Mouse (Mus musculus) hindbrain, postnatal 0 days (tissue): ENCODE measurements around the gene Nprl3. TPM values are rescaled to one million over a fixed set of nuclear protein-coding genes. Genes with fewer than 3 reads are reported as not detected.
A peak's percentile ranks its signal among the peaks of the same experiment; 100 is the strongest.

Source experiments
- ATAC-seq: fragments of 200-750 bp; cut with Nextera tagmentation; 2 replicates; pipeline ENCODE4 v1.8.0; 2017; ENCODE audit warnings: mild to moderate bottlenecking, moderate TSS enrichment, moderate library complexity
- DNase-seq: peaks from one replicate; pipeline ENCODE4 v3.0.0-alpha.2; 2015; ENCODE audit warnings: low spot score
- H3K27ac ChIP-seq: fragments of 300-500 bp; sonication (generic); 2 replicates; pipeline ENCODE4 v1.5.1; 2014; ENCODE audit warnings: mild to moderate bottlenecking
- H3K27me3 ChIP-seq: fragments of 300-500 bp; sonication (generic); 2 replicates; pipeline ENCODE4 v1.6.1; 2014; ENCODE audit warnings: low read length, mixed read lengths; ENCODE audit not compliant: insufficient read depth
- H3K36me3 ChIP-seq: fragments of 300-500 bp; sonication (generic); 2 replicates; pipeline ENCODE4 v1.6.1; 2014; ENCODE audit warnings: low read length, mixed read lengths; ENCODE audit not compliant: insufficient read depth
- H3K4me1 ChIP-seq: fragments of 300-500 bp; sonication (generic); 2 replicates; pipeline ENCODE4 v1.6.1; 2014; ENCODE audit warnings: antibody characterized with exemption, low read length, mixed read lengths; ENCODE audit not compliant: insufficient read depth
- H3K4me2 ChIP-seq: fragments of 300-500 bp; sonication (generic); 2 replicates; pipeline ENCODE4 v1.6.1; 2014; ENCODE audit warnings: low read depth, mild to moderate bottlenecking, low read length, moderate library complexity, mixed read lengths
- H3K4me3 ChIP-seq: fragments of 300-500 bp; sonication (generic); 2 replicates; pipeline ENCODE4 v1.5.1; 2014; ENCODE audit warnings: low read length
- H3K9ac ChIP-seq: fragments of 300-500 bp; sonication (generic); replicated peaks from 2 replicates; pipeline ENCODE4 v1.6.1; 2014; ENCODE audit warnings: mild to moderate bottlenecking, low read length, moderate library complexity, mixed read lengths
- H3K9me3 ChIP-seq: fragments of 300-500 bp; sonication (generic); 2 replicates; pipeline ENCODE4 v1.6.1; 2016; ENCODE audit warnings: low read length, mixed read lengths
- CTCF ChIP-seq: IDR thresholded peaks from 2 replicates; pipeline ENCODE4 v1.5.1; 2016; ENCODE audit warnings: antibody characterized with exemption, control low read depth, low read depth
- WGBS: fragments of 180-500 bp; shearing (Covaris S2); extraction: QIAGEN DNeasy Blood & Tissue Kit; methylation state at CpG from one replicate; pipeline ENCODE4 v1.1.7; 2014; 5-methylcytosine and 5-hydroxymethylcytosine counted together
- polyA plus RNA-seq: library from polyadenylated mRNA; unstranded; fragments of >200 nt; fragmentation: Nextera tagmentation; extraction: Ambion mirVana; gene quantifications from 2 replicates; pipeline ENCODE4 v1.2.1, GENCODE M21; 2015
- total RNA-seq: library from RNA; depleted of rRNA; stranded (reverse); fragments of >200 nt; gene quantifications from 2 replicates; pipeline ENCODE4 v1.2.3, GENCODE M21; 2014

The Nprl3 gene
- total and polyA plus RNA-seq, 2 experiments from 2014 or later, result 39.2 to 53.0 TPM

GRCm38 (mm10) chr11:32256146-32256545 lies 11.4 kb downstream of the Nprl3 start:
- H3K4me3 ChIP-seq, result no peak overlapping the region
- H3K4me1 ChIP-seq, result no peaks in the 10 kb centered on the region
- H3K27me3 ChIP-seq, result no peaks in the 10 kb centered on the region
- 93% methylated on average over 1 of the region's 1 CpGs for WGBS
- H3K9me3 ChIP-seq, result no peaks in the 10 kb centered on the region
- H3K4me2 ChIP-seq, result no peak overlapping the region
- TF ChIP-seq CTCF, result no peak
- peaks cover 10% of the 10 kb centered on the region; the same call in 1 of the 2 replicates for H3K36me3 ChIP-seq
- no peak overlapping the region for H3K27ac ChIP-seq
- DNase-seq (no peak), ATAC-seq (no peak)
- no peak overlapping the region for H3K9ac ChIP-seq

GRCm38 (mm10) chr11:32253121-32253520 lies 14.4 kb downstream of the Nprl3 start:
- 90% methylated on average over 1 of the region's 1 CpGs for whole genome bisulfite sequencing
- no peak overlapping the region for H3K4me2 ChIP-seq
- no peaks in the 10 kb centered on the region for H3K9me3 ChIP-seq
- ATAC-seq, result no peak
- no peak for TF ChIP-seq CTCF
- H3K27ac ChIP-seq, result no peak overlapping the region
- no peak overlapping the region for H3K4me3 ChIP-seq
- peaks cover 25% of the 10 kb centered on the region for H3K36me3 ChIP-seq
- DNase-seq, result no peak
- no peaks in the 10 kb centered on the region for H3K4me1 ChIP-seq
- H3K9ac ChIP-seq, result no peak overlapping the region
- no peaks in the 10 kb centered on the region for H3K27me3 ChIP-seq

- TF ChIP-seq CTCF, result no peak
- H3K4me3 ChIP-seq, result no peak overlapping the region
- no peaks in the 10 kb centered on the region for H3K27me3 ChIP-seq
- DNase-seq (no peak), ATAC-seq (no peak)
- no peaks in the 10 kb centered on the region for H3K4me1 ChIP-seq
- peaks cover 42% of the 10 kb centered on the region for H3K36me3 ChIP-seq
- no peaks in the 10 kb centered on the region for H3K9me3 ChIP-seq
- H3K4me2 ChIP-seq, result no peak overlapping the region
- no peak overlapping the region for H3K27ac ChIP-seq
- WGBS, result 90% methylated on average over 8 of the region's 8 CpGs
- no peak overlapping the region for H3K9ac ChIP-seq
Observed at GRCm38 (mm10) chr11:32250880-32251763, 16.4 kb downstream of the Nprl3 start.

GRCm38 (mm10) chr11:32248350-32248749 lies 19.2 kb downstream of the Nprl3 start:
- Histone ChIP-seq H3K4me1 (no peaks in the 10 kb centered on the region), H3K9me3 (no peaks in the 10 kb centered on the region), H3K36me3 (peaks cover 42% of the 10 kb centered on the region), H3K27me3 (no peaks in the 10 kb centered on the region), H3K27ac (no peak overlapping the region), H3K4me2 (no peak overlapping the region), H3K9ac (no peak overlapping the region), H3K4me3 (no peak overlapping the region)
- no peak for ATAC-seq
- 81% methylated on average over 3 of the region's 3 CpGs for WGBS
- DNase-seq, result no peak
- TF ChIP-seq CTCF, result no peak

GRCm38 (mm10) chr11:32247068-32247467 lies 20.4 kb downstream of the Nprl3 start:
- peaks cover 35% of the 10 kb centered on the region for H3K36me3 ChIP-seq
- no peaks in the 10 kb centered on the region for H3K9me3 ChIP-seq
- peak; percentile 55 for TF ChIP-seq CTCF
- DNase-seq (peak; percentile 28), ATAC-seq (no peak)
- H3K4me1 ChIP-seq, result no peaks in the 10 kb centered on the region
- H3K27me3 ChIP-seq, result no peaks in the 10 kb centered on the region
- H3K27ac ChIP-seq, result no peak overlapping the region
- H3K4me2 ChIP-seq, result no peak overlapping the region
- H3K9ac ChIP-seq, result no peak overlapping the region
- H3K4me3 ChIP-seq, result no peak overlapping the region

- no peak for TF ChIP-seq CTCF
- Histone ChIP-seq H3K4me1 (no peaks in the 10 kb centered on the region), H3K27me3 (no peaks in the 10 kb centered on the region), H3K4me3 (no peak overlapping the region), H3K9me3 (no peaks in the 10 kb centered on the region), H3K9ac (no peak overlapping the region), H3K36me3 (peaks cover 35% of the 10 kb centered on the region), H3K4me2 (no peak overlapping the region), H3K27ac (no peak overlapping the region)
- WGBS, result 91% methylated on average over 6 of the region's 6 CpGs
- DNase-seq, result no peak
- no peak for ATAC-seq
Observed at GRCm38 (mm10) chr11:32245614-32246013, 21.9 kb downstream of the Nprl3 start.

GRCm38 (mm10) chr11:32244617-32245016 lies 22.9 kb downstream of the Nprl3 start:
- Histone ChIP-seq H3K4me2 (no peak overlapping the region), H3K9ac (no peak overlapping the region), H3K4me3 (no peak overlapping the region), H3K9me3 (no peaks in the 10 kb centered on the region), H3K4me1 (no peaks in the 10 kb centered on the region), H3K27ac (no peak overlapping the region), H3K27me3 (no peaks in the 10 kb centered on the region), H3K36me3 (peaks cover 33% of the 10 kb centered on the region)
- ATAC-seq, result no peak
- TF ChIP-seq CTCF, result no peak
- DNase-seq, result no peak
- 89% methylated on average over 1 of the region's 1 CpGs for WGBS
